Mouse (Mus musculus) cortical plate, adult 2 months (tissue): ENCODE measurements around the gene Cltrn.

ENCODE experiments used
- CTCF ChIP-seq: fragments of 200-500 bp; IDR thresholded peaks from 2 replicates; pipeline ENCODE4 v1.5.1; 2011; ENCODE audit warnings: mild to moderate bottlenecking, control low read depth, low read length; ENCODE audit not compliant: insufficient read depth; ENCODE audit errors: extremely low read depth
- POLR2A ChIP-seq: fragments of 200-500 bp; IDR thresholded peaks from 2 replicates; pipeline ENCODE4 v1.6.1; 2011; ENCODE audit warnings: mild to moderate bottlenecking, low read length, control low read depth; ENCODE audit not compliant: insufficient read depth; ENCODE audit errors: extremely low read depth

DNA sequence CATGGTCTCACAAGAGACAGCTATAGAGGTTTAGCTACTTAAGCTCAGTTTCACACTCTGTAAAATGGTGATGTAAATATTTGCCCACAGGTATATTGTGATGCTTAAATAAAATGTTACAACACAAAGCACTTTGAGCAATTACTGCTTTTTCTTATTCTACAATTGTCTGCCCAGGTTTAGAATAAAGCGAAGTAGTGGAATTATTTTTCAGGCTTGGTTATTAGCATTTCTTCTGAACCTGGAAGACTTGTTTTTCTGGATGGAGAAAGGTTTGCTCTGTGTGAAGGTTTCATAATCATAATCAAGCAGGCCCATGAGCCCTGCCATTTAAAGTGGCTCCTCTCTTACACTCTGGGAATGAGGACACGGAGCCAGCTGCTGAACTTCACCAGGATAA lies 50.4 kb downstream of the Cltrn start, which contains the start of gene Ace2:
- no peak for TF ChIP-seq POLR2A
- TF ChIP-seq CTCF, result no peak
